Mouse (Mus musculus): ENCODE results near the gene Ppm1l.

- TF ChIP-seq CTCF (IDR thresholded peaks at IDR 0.05; ENCODE audit: borderline replicate concordance, extremely low read depth, insufficient read depth, insufficient read length) (no peak), POLR2A (IDR thresholded peaks at IDR 0.05; ENCODE audit: borderline replicate concordance, extremely low read depth, insufficient read depth, insufficient read length, poor library complexity, severe bottlenecking) (no peak)
Observed at GRCm38 (mm10) chr3:69597211-69597610, 280.6 kb downstream of the Ppm1l start.

Measured in brain, embryonic 14.5 days (tissue).